Mouse (Mus musculus): ENCODE data around the gene Aifm2.

The Aifm2 gene

GRCm38 (mm10) chr10:61715996-61716864 is 1.2 kb downstream of the Aifm2 start:
- peak in 1 of 2 experiments; percentile 12 for DNase-seq (ENCODE audit: low read depth in 1 of 2, low spot score in 2 of 2)

- DNase-seq (ENCODE audit: low read depth in 1 of 2, low spot score in 2 of 2) = no peak
Measured at GRCm38 (mm10) chr10:61717406-61718296, 2.6 kb downstream of the Aifm2 start.

GRCm38 (mm10) chr10:61720331-61720730 is 5.3 kb downstream of the Aifm2 start:
- DNase-seq (ENCODE audit: low read depth in 1 of 2, low spot score in 2 of 2) = no peak

GRCm38 (mm10) chr10:61722215-61722614 is 7.2 kb downstream of the Aifm2 start:
- no peak for DNase-seq (ENCODE audit: low read depth in 1 of 2, low spot score in 2 of 2)

- DNase-seq (ENCODE audit: low read depth in 1 of 2, low spot score in 2 of 2) = no peak
Measured at GRCm38 (mm10) chr10:61723271-61723670, 8.2 kb downstream of the Aifm2 start.

- no peak for DNase-seq (ENCODE audit: low read depth in 1 of 2, low spot score in 2 of 2)
Measured at GRCm38 (mm10) chr10:61729181-61729580, 14.1 kb downstream of the Aifm2 start.

- DNase-seq (ENCODE audit: low read depth in 1 of 2, low spot score in 2 of 2) = no peak
Measured at GRCm38 (mm10) chr10:61730171-61730570, 15.1 kb downstream of the Aifm2 start.

- no peak for DNase-seq (ENCODE audit: low read depth in 1 of 2, low spot score in 2 of 2)
Measured at GRCm38 (mm10) chr10:61734377-61734776, 19.3 kb downstream of the Aifm2 start.

- DNase-seq (ENCODE audit: low read depth in 1 of 2, low spot score in 2 of 2) = no peak
Measured at GRCm38 (mm10) chr10:61736671-61737078, 21.6 kb downstream of the Aifm2 start.

- DNase-seq (ENCODE audit: low read depth in 1 of 2, low spot score in 2 of 2) = no peak
Measured at GRCm38 (mm10) chr10:61737537-61737936, 22.5 kb downstream of the Aifm2 start.

- no peak for DNase-seq (ENCODE audit: low read depth in 1 of 2, low spot score in 2 of 2)
Measured at GRCm38 (mm10) chr10:61738126-61738525, 23.1 kb downstream of the Aifm2 start.

GRCm38 (mm10) chr10:61741306-61741705 is 26.2 kb downstream of the Aifm2 start:
- DNase-seq (ENCODE audit: low read depth in 1 of 2, low spot score in 2 of 2) = no peak

GRCm38 (mm10) chr10:61741873-61742272 is 26.8 kb downstream of the Aifm2 start:
- DNase-seq (ENCODE audit: low read depth in 1 of 2, low spot score in 2 of 2) = no peak

- DNase-seq (ENCODE audit: low read depth in 1 of 2, low spot score in 2 of 2) = no peak
Measured at GRCm38 (mm10) chr10:61742336-61742735, 27.3 kb downstream of the Aifm2 start.

GRCm38 (mm10) chr10:61745133-61745532 is 30.1 kb downstream of the Aifm2 start:
- no peak for DNase-seq (ENCODE audit: low read depth in 1 of 2, low spot score in 2 of 2)

- no peak for DNase-seq (ENCODE audit: low read depth in 1 of 2, low spot score in 2 of 2)
Measured at GRCm38 (mm10) chr10:61747302-61747701, 32.2 kb downstream of the Aifm2 start.

- DNase-seq (ENCODE audit: low read depth in 1 of 2, low spot score in 2 of 2) = no peak
Measured at GRCm38 (mm10) chr10:61750014-61750413, 35.0 kb downstream of the Aifm2 start.

GRCm38 (mm10) chr10:61751534-61752219 is 36.6 kb downstream of the Aifm2 start:
- DNase-seq (ENCODE audit: low read depth in 1 of 2, low spot score in 2 of 2) = no peak

GRCm38 (mm10) chr10:61753071-61753470 is 38.0 kb downstream of the Aifm2 start:
- DNase-seq (ENCODE audit: low read depth in 1 of 2, low spot score in 2 of 2) = no peak

- DNase-seq (ENCODE audit: low read depth in 1 of 2, low spot score in 2 of 2) = no peak
Measured at GRCm38 (mm10) chr10:61757022-61757421, 42.0 kb downstream of the Aifm2 start.

- no peak for DNase-seq (ENCODE audit: low read depth in 1 of 2, low spot score in 2 of 2)
Measured at GRCm38 (mm10) chr10:61758904-61759303, 43.8 kb downstream of the Aifm2 start.
